Mouse (Mus musculus) kidney, adult 8-10 months (tissue): Measurements from ENCODE around the gene Zfp821.
"Not testable (repeated sequence)": the region's sequence is repeated elsewhere in the genome, so short reads cannot be mapped to it uniquely, and the experiment has no call there.

ENCODE experiments used
- DNase-seq, 2 experiments: peaks; one replicate each; pipeline ENCODE4 v3.0.0; 2022

Zfp821 gene

DNA sequence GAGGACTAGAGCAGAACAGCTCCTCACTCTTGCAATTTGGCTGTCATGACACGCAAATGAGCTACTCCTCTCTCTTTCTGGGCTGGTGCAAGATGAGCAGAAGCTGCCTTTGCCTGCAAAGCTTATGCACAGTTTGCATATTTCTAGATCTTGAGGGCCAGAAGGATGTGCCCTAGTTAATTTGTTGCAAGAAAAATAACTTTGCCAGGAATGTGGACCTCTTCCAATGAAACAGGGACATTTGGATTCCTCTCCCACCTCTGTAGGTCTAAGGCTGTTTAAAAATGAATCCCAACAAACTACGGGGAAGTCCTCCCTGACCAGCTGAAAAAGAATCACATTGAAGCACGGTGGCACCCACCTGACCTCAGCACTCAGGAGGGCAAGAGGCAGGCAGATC, 19.8 kb downstream of the Zfp821 start:
- DNase-seq = peak; percentile 46 to 75

DNA sequence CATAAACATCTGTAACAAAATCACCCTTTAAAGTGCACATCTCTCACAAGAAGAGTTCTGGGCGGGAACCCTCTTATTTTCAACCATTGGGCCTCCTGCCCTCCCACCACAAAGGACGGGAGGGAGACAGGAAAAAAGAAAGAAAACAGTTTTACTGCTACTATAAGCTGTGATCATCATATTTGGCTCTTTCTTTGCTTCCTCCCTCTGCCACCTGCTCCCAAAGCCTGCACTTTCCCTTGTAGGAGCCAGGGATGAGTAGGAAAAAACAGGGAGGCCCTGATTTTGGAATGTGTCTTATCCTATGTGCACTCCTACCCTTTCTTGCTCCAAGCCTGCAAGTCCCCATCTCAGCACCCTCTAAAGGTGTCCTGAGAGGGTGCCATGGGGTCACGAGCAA, 25.7 kb downstream of the Zfp821 start:
- DNase-seq = no peak

DNA sequence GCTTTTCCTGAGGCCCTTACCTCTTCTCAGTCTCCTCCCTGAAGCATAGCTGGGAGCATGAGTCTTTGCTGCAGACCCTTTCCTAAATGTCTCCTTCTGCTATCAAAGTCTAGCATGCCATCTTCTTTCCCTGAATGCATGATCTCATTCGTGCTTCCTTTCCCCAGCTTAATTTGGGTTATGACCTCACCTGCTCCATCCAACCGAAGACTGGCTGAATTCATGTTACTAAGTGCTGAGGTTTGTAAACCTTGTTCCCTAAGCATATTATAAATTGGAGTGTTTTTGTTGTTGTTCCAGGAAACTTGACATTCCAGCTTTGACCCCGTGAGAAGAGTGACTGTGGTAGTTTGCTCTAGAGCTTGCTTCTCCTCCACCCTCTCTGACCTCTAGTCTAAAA, 28.7 kb downstream of the Zfp821 start:
- no peak for DNase-seq

DNA sequence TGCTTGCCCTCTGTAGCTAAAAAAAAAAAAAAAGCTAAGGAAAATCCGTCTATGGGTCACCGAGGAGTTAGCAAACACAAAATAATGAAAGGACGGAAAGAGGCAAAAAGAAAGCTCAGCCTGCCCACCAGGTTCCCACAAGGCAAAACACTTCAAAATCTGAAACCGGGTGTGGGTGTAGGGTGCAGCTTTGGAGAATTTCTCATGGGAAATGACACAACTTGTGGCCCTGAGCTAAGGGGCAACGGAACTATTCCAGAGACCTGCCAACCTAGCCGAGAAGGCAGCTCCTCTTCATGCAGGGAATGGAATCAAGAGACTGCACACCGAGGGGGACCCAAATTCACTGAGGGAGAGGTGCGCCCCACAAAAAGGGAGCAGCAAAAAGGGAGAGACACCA, 31.5 kb downstream of the Zfp821 start:
- DNase-seq = no peak

DNA sequence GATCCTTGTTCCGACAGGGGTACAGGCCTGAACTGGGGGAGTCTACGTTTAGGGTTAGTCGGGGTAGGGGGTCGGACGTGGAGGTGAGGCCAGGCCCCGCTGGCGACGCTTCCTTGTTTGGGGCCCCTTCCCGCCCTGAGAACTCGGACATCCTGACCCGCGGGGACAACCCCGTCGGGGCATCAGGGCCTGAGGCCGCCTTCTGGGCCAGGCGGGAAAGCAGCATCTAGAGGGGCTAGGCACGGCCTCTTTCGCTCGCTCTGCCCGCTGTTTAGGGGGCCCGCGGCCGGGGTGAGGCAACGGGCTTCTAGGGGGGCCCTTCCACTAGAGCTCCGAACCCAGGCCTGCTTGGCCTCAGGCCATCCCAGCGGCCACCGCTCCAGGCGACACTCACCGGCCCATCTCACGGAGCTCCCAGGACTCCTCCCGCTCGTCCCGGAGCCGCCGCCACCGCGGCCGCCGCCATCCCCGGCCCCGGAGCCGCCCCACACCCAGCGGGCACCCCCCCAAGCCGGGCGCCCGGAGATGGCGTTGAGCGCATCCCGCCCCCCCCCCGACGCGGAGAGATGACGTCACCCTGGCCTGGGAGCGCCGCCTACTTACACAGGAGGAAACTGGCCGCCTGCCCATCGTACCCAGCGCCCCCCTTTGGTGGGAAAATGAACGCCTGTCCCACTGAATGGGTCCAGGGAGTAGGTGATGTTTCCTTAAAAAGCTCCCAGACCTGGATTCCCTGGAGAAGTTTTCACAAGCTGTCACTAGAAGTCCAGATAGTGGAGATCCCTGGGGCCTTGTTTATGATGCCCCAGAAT, 32.1 kb downstream of the Zfp821 start, which contains the start of gene Atxn1l:
Gene Atxn1l, minus strand, starts transcription at position 503 of the 812 bp plus-strand sequence.
- DNase-seq = peak; percentile 76 to 88

GRCm38 (mm10) chr8:109738049-109738380, 32.7 kb downstream of the Zfp821 start:
- no peak for DNase-seq

DNA sequence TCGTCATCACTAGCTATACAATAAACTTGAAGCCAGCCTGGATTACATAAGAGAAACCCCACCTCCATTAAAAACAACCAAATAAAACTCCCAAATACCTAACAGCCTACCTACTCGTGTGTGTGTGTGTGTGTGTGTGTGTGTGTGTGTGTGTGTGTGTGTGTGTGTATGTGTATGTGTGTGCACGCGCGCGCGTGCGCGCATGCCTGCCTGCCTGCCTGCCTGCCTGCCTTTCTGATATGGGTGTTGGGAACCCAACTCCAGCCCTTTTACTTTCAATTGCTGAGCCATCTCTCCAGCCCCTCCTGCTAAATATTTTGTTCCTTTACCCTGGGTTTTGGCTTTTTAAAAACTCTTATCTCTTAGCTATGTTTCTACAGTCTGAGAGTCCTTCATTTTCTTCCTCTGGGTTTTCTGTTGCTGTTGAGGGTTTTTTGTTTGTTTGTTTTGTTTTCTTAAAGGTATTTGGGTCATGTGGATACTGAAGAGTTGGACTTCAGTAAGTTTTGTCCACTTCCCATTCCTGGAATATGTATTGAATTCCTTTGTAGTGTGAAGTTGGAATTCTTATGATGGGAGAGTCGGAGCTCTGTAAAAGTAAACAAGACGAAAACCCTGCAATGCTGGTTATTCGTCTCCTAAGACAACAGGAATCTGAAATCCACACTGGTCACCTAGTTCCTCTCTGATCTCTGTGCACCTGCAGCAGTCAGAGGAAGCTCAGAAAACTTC, 42.3 kb downstream of the Zfp821 start:
- no peak for DNase-seq

GRCm38 (mm10) chr8:109750274-109750673, 44.9 kb downstream of the Zfp821 start:
- DNase-seq = peak in 1 of 2 experiments; percentile 17

DNA sequence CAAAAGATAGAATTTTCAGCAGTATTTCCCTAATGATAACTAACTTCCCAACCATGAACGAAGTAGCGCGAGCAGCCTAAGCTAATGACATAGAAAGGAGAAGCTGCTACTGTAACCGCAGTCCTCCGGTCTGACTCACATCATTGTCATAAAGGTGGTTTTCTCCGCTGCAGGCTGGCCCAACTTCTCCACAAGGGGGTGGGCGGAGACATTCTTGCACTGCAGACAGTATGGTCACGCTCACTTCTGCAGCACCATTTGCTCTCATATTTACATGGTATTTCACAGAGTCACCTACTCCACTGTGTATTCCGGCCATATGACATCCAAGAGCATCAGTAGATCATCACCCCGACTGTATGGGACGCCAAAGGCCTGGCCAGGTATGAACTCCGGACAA, 45.4 kb downstream of the Zfp821 start:
- DNase-seq = peak; percentile 26 to 42

GRCm38 (mm10) chr8:109751731-109752485, 46.6 kb downstream of the Zfp821 start:
- peak; percentile 59 to 70 for DNase-seq

DNA sequence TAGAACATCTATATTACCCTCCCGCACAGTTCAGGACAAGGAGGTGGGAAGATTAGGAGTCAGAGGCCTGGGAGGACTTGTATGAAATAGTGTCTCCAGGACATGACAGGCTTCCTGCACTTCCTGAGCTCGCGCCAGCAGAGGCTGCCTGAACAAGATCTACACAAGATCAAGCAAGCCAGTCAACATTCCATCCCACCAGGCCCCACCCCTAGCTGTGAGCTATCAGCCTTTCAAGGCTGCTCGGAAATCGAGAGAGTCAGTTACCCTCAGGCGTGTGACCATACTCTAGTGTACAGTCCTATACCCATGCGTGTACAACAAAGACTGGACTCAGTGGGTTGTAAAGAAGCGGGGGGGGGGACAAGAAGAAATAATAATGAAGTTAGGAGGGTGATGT, 49.4 kb downstream of the Zfp821 start:
- DNase-seq = no peak

- DNase-seq = not testable (repeated sequence)
These were observed 50.2 kb downstream of the Zfp821 start for GRCm38 (mm10) chr8:109755554-109755953.

- no peak for DNase-seq
These were observed 51.5 kb downstream of the Zfp821 start for GRCm38 (mm10) chr8:109756849-109757248.

- DNase-seq = no peak
These were observed 54.1 kb downstream of the Zfp821 start for GRCm38 (mm10) chr8:109759426-109759825.

GRCm38 (mm10) chr8:109760221-109760620, 54.9 kb downstream of the Zfp821 start:
- DNase-seq = peak; percentile 39 to 67

DNA sequence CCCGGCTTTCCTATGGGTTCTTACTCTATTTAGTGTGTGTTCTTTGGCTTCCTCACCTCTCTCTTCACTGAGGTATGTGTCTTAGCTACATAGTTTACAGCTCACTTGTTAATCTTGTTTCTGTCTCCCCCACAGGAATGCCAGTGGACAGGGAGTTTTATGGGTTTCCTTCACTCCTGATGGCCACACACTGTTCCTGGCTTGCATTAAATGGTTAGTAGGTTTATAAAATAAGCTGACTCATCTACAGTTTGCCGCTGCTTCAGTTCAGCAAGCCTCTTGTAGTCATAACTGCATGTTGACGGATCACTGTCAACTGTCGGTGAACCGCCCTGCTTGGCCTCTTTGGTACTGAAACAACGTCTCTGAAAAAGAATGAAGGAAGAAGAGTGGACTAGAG, 58.7 kb downstream of the Zfp821 start:
- no peak for DNase-seq

DNA sequence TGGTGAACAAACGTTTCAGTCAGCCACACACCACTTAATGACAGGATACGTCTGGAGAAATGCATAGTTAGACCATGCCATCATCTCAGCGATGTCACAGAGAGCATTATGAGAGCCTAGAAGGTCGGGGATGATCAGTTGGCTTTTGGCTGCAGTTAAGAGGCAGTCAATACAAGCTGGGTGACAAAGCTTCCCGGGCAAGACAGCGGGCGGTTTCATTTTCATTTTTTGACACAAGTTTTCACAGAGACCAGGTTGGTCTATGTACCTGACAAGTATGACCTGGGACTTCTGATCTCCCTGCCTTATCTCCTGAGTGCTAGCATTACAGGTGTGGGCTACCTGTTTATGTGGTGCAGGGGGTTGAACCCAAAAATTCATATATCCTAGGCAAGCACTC, 60.7 kb downstream of the Zfp821 start:
- DNase-seq = no peak

GRCm38 (mm10) chr8:109773154-109773553, 67.8 kb downstream of the Zfp821 start:
- DNase-seq = no peak
